Mouse (Mus musculus) NIH3T3 (cell line): ENCODE data around the gene Fam19a3.
A peak's percentile ranks its signal among the peaks of the same experiment; 100 is the strongest.

Experiments used
- DNase-seq: peaks from one replicate; pipeline ENCODE4 v3.0.0-alpha.2; 2012; ENCODE audit warnings: low read depth

The Fam19a3 gene

GRCm38 (mm10) chr3:104792360-104793270 lies 11.0 kb upstream of the Fam19a3 start:
- no peak for DNase-seq

GRCm38 (mm10) chr3:104791671-104792070 lies 10.0 kb upstream of the Fam19a3 start:
- no peak for DNase-seq

- DNase-seq = no peak
Observed at GRCm38 (mm10) chr3:104791017-104791416, 9.4 kb upstream of the Fam19a3 start.

GRCm38 (mm10) chr3:104790401-104790937 lies 8.8 kb upstream of the Fam19a3 start:
- DNase-seq = peak; percentile 81

GRCm38 (mm10) chr3:104789822-104790221 lies 8.2 kb upstream of the Fam19a3 start:
- DNase-seq = peak; percentile 59

GRCm38 (mm10) chr3:104789312-104789605 lies 7.6 kb upstream of the Fam19a3 start:
- no peak for DNase-seq

GRCm38 (mm10) chr3:104788561-104789311 lies 7.1 kb upstream of the Fam19a3 start:
- peak; percentile 92 for DNase-seq

- no peak for DNase-seq
Observed at GRCm38 (mm10) chr3:104788075-104788474, 6.4 kb upstream of the Fam19a3 start, which contains the start of gene Rhoc. Rhoc (plus strand) TSS chr3:104788375.

GRCm38 (mm10) chr3:104785284-104785683 lies 3.6 kb upstream of the Fam19a3 start:
- DNase-seq = no peak

GRCm38 (mm10) chr3:104783971-104784500 lies 2.4 kb upstream of the Fam19a3 start:
- DNase-seq = no peak

- peak; percentile 61 for DNase-seq
Observed at GRCm38 (mm10) chr3:104782061-104782681, 531 bp upstream of the Fam19a3 start.

- DNase-seq = peak; percentile 63
Observed at GRCm38 (mm10) chr3:104780561-104781420, 849 bp downstream of the Fam19a3 start, which contains the start of gene Ppm1j. Ppm1j (plus strand) TSS chr3:104781056.

- DNase-seq = peak; percentile 77
Observed at GRCm38 (mm10) chr3:104779949-104780348, 1.7 kb downstream of the Fam19a3 start.

- no peak for DNase-seq
Observed at GRCm38 (mm10) chr3:104777342-104777741, 4.3 kb downstream of the Fam19a3 start.

- no peak for DNase-seq
Observed at GRCm38 (mm10) chr3:104773301-104773700, 8.3 kb downstream of the Fam19a3 start.

GRCm38 (mm10) chr3:104771460-104771859 lies 10.2 kb downstream of the Fam19a3 start:
- DNase-seq = no peak

GRCm38 (mm10) chr3:104770918-104771317 lies 10.7 kb downstream of the Fam19a3 start:
- DNase-seq = peak; percentile 53

- peak; percentile 63 for DNase-seq
Observed at GRCm38 (mm10) chr3:104770035-104770434, 11.6 kb downstream of the Fam19a3 start.

GRCm38 (mm10) chr3:104769135-104769534 lies 12.5 kb downstream of the Fam19a3 start:
- DNase-seq = no peak

- DNase-seq = no peak
Observed at GRCm38 (mm10) chr3:104767716-104768115, 13.9 kb downstream of the Fam19a3 start.

- DNase-seq = peak; percentile 34
Observed at GRCm38 (mm10) chr3:104767141-104767540, 14.5 kb downstream of the Fam19a3 start.
